Comparison of ENCODE assay signal across 1 mouse cellular context in the genomic region with DNA sequence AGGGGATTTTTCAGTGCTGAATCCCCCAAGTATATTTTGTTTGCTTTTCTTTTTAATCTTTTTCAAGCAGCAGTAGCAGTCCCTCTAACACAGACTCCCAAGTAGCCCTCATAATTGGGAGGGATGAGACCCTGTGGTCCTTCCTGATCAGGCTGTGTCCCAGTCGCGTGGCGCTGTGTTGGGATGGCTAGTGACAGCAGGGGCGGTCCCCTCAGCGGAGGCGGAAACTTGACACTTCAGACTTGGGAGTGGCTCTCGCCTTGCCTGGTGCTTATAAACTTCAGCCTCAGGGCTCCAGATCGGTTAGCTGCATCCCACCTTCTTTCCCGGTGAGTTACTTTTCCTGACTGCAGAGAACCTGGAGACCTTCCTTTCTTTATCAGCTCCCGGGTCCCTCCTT.
A peak's percentile ranks its signal among the peaks of the same experiment; 100 is the strongest.
TF ChIP-seq lines count a peak whose summit lies in the region.

No protein-coding gene starts in this region.

TF ChIP-seq in MEL, 35 proteins besides CTCF, POLR2A, EP300 and RAD21:
- TF ChIP-seq TAL1 (IDR thresholded peaks at IDR 0.05; ENCODE audit: low read length) (no peak), ZNF384 (IDR thresholded peaks at IDR 0.05; ENCODE audit: low read depth, low read length) (no peak), MAFK (IDR thresholded peaks at IDR 0.05; ENCODE audit: borderline replicate concordance, low read depth, low read length) (no peak), TBP (IDR thresholded peaks at IDR 0.05; ENCODE audit: low read depth, low read length) (peak; percentile 76), MAZ (IDR thresholded peaks at IDR 0.05; ENCODE audit: low read depth, low read length) (0 out of 2 replicates have a peak, but pooled peaks have one; percentile 32), USF2 (IDR thresholded peaks at IDR 0.05; ENCODE audit: borderline replicate concordance in 1 of 2, insufficient read depth in 1 of 2, low read depth in 1 of 2, low read length in 2 of 2) (no peak), ZMIZ1 (IDR thresholded peaks at IDR 0.05; ENCODE audit: low read depth, low read length) (peak; percentile 84), UBTF (IDR thresholded peaks at IDR 0.05; ENCODE audit: borderline replicate concordance, insufficient read depth, low read depth, low read length) (no peak), JUND (IDR thresholded peaks at IDR 0.05; ENCODE audit: low read depth, low read length) (no peak), ZC3H11A (IDR thresholded peaks at IDR 0.05; ENCODE audit: low read depth, low read length) (no peak), TCF12 (IDR thresholded peaks at IDR 0.05; ENCODE audit: low read depth, low read length) (peak; percentile 64), USF1 (IDR thresholded peaks at IDR 0.05; ENCODE audit: low read depth, low read length) (0 out of 2 replicates have a peak, but pooled peaks have one; percentile 24), ZKSCAN1 (IDR thresholded peaks at IDR 0.05; ENCODE audit: low read depth, low read length) (no peak), MXI1 (IDR thresholded peaks at IDR 0.05; ENCODE audit: low read depth, low read length) (peak; percentile 99), ELF1 (IDR thresholded peaks at IDR 0.05; ENCODE audit: low read depth, low read length) (no peak), SIN3A (IDR thresholded peaks at IDR 0.05; ENCODE audit: low read length) (peak; percentile 95), GATA1 (IDR thresholded peaks at IDR 0.05; ENCODE audit: low read depth, low read length) (0 out of 2 replicates have a peak, but pooled peaks have one; percentile 4), E2F4 (IDR thresholded peaks at IDR 0.05; ENCODE audit: borderline replicate concordance, low read depth, low read length) (no peak), NRF1 (IDR thresholded peaks at IDR 0.05; ENCODE audit: insufficient read depth, low read depth, low read length, poor library complexity, severe bottlenecking) (no peak), NELFE (IDR thresholded peaks at IDR 0.05; ENCODE audit: low read depth, low read length) (peak; percentile 71), POLR2AphosphoS5 (IDR thresholded peaks at IDR 0.05; ENCODE audit: borderline replicate concordance, low read depth, low read length) (no peak), BHLHE40 (IDR thresholded peaks at IDR 0.05; ENCODE audit: borderline replicate concordance, low read depth, low read length) (no peak), SMC3 (IDR thresholded peaks at IDR 0.05; ENCODE audit: low read depth, low read length) (no peak), MYC (IDR thresholded peaks at IDR 0.05; ENCODE audit: low read depth, low read length) (peak; percentile 86), POLR2AphosphoS2 (IDR thresholded peaks at IDR 0.05; ENCODE audit: low read length) (peak; percentile 90), GABPA (IDR thresholded peaks at IDR 0.05; ENCODE audit: low read depth, low read length) (no peak), ETS1 (IDR thresholded peaks at IDR 0.05; ENCODE audit: low read depth, low read length) (no peak), CHD1 (IDR thresholded peaks at IDR 0.05; ENCODE audit: low read depth, low read length) (no peak), MYB (IDR thresholded peaks at IDR 0.05; ENCODE audit: low read depth, low read length) (no peak; the same call in 1 of the 2 replicates), KAT2A (conservative IDR thresholded peaks at IDR 0.05; ENCODE audit: low read depth, low read length) (no peak; the same call in 1 of the 2 replicates), MEF2A (IDR thresholded peaks at IDR 0.05; ENCODE audit: extremely low read depth, insufficient replicate concordance, low read depth, low read length, poor library complexity, severe bottlenecking) (no peak), CHD2 (IDR thresholded peaks at IDR 0.05; ENCODE audit: low read length) (no peak), MAX (IDR thresholded peaks at IDR 0.05; ENCODE audit: low read length) (peak; percentile 64), HCFC1 (IDR thresholded peaks at IDR 0.05; ENCODE audit: low read depth, low read length) (no peak; the same call in 1 of the 2 replicates), RCOR1 (IDR thresholded peaks at IDR 0.05; ENCODE audit: low read depth, low read length) (no peak)
TF ChIP-seq in MEL: peak in this region for 12.
